Mouse (Mus musculus) midbrain, postnatal 0 days (tissue): ENCODE results near the gene Mthfr. TPM values are rescaled to one million over a fixed set of nuclear protein-coding genes. Genes with fewer than 3 reads are reported as not detected.

Experiments used
- ATAC-seq: fragments of 200-750 bp; cut with Nextera tagmentation; 2 replicates; pipeline ENCODE4 v1.8.0; 2017; ENCODE audit warnings: moderate number of reproducible peaks, mild to moderate bottlenecking, moderate TSS enrichment, moderate library complexity; ENCODE audit not compliant: low FRiP score
- DNase-seq: peaks from one replicate; pipeline ENCODE4 v3.0.0-alpha.2; 2015; ENCODE audit warnings: low spot score
- H3K27ac ChIP-seq: fragments of 300-500 bp; sonication (generic); 2 replicates; pipeline ENCODE4 v1.5.1; 2014; ENCODE audit warnings: low read depth, mild to moderate bottlenecking, low read length, mixed read lengths
- H3K27me3 ChIP-seq: fragments of 300-500 bp; sonication (generic); 2 replicates; pipeline ENCODE4 v1.6.1; 2014; ENCODE audit warnings: low read length, control low read depth, mixed read lengths; ENCODE audit not compliant: insufficient read depth
- H3K36me3 ChIP-seq: fragments of 300-500 bp; sonication (generic); 2 replicates; pipeline ENCODE4 v1.6.1; 2014; ENCODE audit warnings: low read length, control low read depth, mixed read lengths; ENCODE audit not compliant: insufficient read depth
- H3K4me1 ChIP-seq: fragments of 300-500 bp; sonication (generic); 2 replicates; pipeline ENCODE4 v1.6.1; 2014; ENCODE audit warnings: mild to moderate bottlenecking, control low read depth, antibody characterized with exemption, low read length, mixed read lengths; ENCODE audit not compliant: insufficient read depth
- H3K4me2 ChIP-seq: fragments of 300-500 bp; sonication (generic); 2 replicates; pipeline ENCODE4 v1.6.1; 2014; ENCODE audit warnings: low read depth, mild to moderate bottlenecking, low read length, mixed read lengths; ENCODE audit not compliant: poor library complexity, severe bottlenecking
- H3K4me3 ChIP-seq: fragments of 300-500 bp; sonication (generic); 2 replicates; pipeline ENCODE4 v1.5.1; 2014; ENCODE audit warnings: low read depth, mild to moderate bottlenecking, low read length, moderate library complexity
- H3K9ac ChIP-seq: fragments of 300-500 bp; sonication (generic); replicated peaks from 2 replicates; pipeline ENCODE4 v1.6.1; 2014; ENCODE audit warnings: mild to moderate bottlenecking, low read length, moderate library complexity, mixed read lengths; ENCODE audit not compliant: poor library complexity, severe bottlenecking
- H3K9me3 ChIP-seq: fragments of 300-500 bp; sonication (generic); 2 replicates; pipeline ENCODE4 v1.6.1; 2016; ENCODE audit warnings: low read length, control low read depth
- CTCF ChIP-seq: IDR thresholded peaks from 2 replicates; pipeline ENCODE4 v1.5.1; 2016; ENCODE audit warnings: antibody characterized with exemption, mild to moderate bottlenecking
- WGBS: fragments of 180-500 bp; shearing (Covaris S2); extraction: QIAGEN DNeasy Blood & Tissue Kit; methylation state at CpG from one replicate; pipeline ENCODE4 v1.1.7; 2014; 5-methylcytosine and 5-hydroxymethylcytosine counted together
- polyA plus RNA-seq: library from polyadenylated mRNA; unstranded; fragments of >200 nt; fragmentation: Nextera tagmentation; extraction: Ambion mirVana; gene quantifications from 2 replicates; pipeline ENCODE4 v1.2.1, GENCODE M21; 2015
- total RNA-seq: library from RNA; depleted of rRNA; stranded (reverse); fragments of >200 nt; gene quantifications from 2 replicates; pipeline ENCODE4 v1.2.3, GENCODE M21; 2014

Gene Mthfr
- total and polyA plus RNA-seq, 2 experiments from 2014 or later: 10.1 to 51.1 TPM

- Histone ChIP-seq H3K9ac (no peak overlapping the region), H3K27me3 (no peaks in the 10 kb centered on the region), H3K4me1 (no peaks in the 10 kb centered on the region), H3K9me3 (no peaks in the 10 kb centered on the region), H3K4me2 (no peak overlapping the region), H3K4me3 (no peak overlapping the region), H3K27ac (no peak overlapping the region), H3K36me3 (peaks cover 61% of the 10 kb centered on the region)
- TF ChIP-seq CTCF: no peak
- DNase-seq (no peak), ATAC-seq (no peak)
- 92% methylated on average over 4 of the region's 4 CpGs for WGBS
Observed at GRCm38 (mm10) chr4:148056801-148057200, 17.9 kb downstream of the Mthfr start.

DNA sequence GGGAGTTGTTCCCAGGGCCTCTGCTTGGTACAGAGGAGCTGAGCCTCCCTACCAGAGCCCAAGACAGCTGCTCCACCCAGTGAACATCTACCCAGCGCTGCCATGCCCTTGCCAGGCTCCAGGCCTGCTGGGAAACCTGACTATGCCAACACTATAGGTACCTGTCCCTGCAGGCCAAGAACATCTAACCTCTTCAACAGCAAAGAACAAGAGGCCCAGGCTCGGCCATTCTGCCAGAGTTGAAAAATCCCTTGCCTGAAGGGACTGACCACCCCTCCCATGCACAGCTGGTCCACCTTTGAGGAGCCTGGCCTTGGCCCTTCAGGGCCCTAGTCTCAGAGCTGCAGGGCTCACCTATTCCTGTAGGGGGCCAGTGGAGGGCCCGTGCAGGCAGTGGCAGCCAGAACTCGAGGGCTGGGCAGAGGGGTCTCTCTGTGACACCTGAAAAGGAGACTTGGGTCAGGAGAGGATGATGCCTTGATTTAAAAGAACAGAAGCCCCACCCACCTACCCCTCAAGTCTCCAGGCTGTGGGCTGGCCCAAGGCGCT, 18.9 kb downstream of the Mthfr start:
- no peaks in the 10 kb centered on the region for H3K27me3 ChIP-seq
- H3K36me3 ChIP-seq: peaks cover 52% of the 10 kb centered on the region
- H3K4me2 ChIP-seq: no peak overlapping the region
- no peak overlapping the region for H3K4me3 ChIP-seq
- ATAC-seq (no peak), DNase-seq (no peak)
- H3K9me3 ChIP-seq: no peaks in the 10 kb centered on the region
- no peak overlapping the region for H3K27ac ChIP-seq
- 71% methylated on average over 5 of the region's 5 CpGs for WGBS
- peak; percentile 25; the same call in 1 of the 2 replicates for TF ChIP-seq CTCF
- no peaks in the 10 kb centered on the region for H3K4me1 ChIP-seq
- no peak overlapping the region for H3K9ac ChIP-seq

DNA sequence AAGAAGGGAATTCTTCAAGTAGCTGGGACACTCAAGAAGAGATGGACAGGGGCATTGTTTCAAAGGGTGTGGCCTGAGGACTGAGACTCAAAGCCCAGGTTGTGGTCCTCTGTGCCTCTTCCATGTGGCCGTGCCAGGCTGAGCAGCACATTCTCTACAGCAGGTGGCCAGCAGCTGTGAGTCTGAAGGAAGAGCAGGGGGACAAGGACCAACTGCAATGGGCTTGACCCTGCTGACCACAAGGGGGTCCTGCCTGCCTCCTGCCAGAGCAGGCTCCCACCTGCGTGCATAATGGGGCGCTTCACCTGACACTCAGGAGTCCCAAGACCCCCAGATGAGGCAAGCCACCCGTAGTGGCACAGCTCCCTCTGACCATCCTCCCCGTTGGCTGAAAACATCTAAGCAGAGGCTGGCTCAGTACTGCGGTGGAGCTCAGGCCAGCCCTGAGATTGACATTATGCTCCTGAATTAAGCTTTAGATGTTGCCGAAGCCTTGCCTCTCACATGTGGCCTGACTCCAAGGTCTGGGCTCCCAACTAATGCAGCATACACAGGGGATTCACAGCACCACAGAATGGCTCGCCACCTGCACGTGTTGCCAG, 19.4 kb downstream of the Mthfr start:
- DNase-seq: no peak
- ATAC-seq: no peak
- WGBS: 88% methylated on average over 9 of the region's 9 CpGs
- Histone ChIP-seq H3K27ac (no peak overlapping the region), H3K27me3 (no peaks in the 10 kb centered on the region), H3K4me2 (no peak overlapping the region), H3K4me3 (no peak overlapping the region), H3K36me3 (peaks cover 46% of the 10 kb centered on the region), H3K9ac (no peak overlapping the region), H3K9me3 (no peaks in the 10 kb centered on the region), H3K4me1 (no peaks in the 10 kb centered on the region)
- TF ChIP-seq CTCF: no peak

DNA sequence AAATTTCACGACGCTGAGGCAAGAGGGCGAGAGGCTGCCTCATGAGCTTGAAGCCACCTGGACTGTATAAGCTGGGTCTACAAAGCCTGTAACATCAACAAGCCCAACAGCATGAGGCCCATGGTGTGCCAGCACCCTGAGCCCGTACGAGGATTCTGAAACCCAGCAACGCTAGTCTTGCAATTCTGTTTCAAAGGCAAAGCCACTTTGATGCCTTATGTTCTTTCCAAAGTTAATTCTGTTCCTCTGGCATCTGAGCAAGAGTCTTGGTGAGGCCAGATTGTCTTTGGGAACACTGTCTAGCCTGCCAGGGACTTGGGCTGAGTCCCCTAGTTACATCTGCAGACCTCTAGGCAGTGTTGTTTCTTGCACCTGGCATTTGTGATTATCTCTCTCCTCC, 20.1 kb downstream of the Mthfr start:
- Histone ChIP-seq H3K4me2 (no peak overlapping the region), H3K9me3 (no peaks in the 10 kb centered on the region), H3K9ac (no peak overlapping the region), H3K4me1 (no peaks in the 10 kb centered on the region), H3K36me3 (peaks cover 40% of the 10 kb centered on the region), H3K27me3 (no peaks in the 10 kb centered on the region), H3K4me3 (no peak overlapping the region), H3K27ac (no peak overlapping the region)
- DNase-seq (no peak), ATAC-seq (no peak)
- WGBS: 84% methylated on average over 6 of the region's 6 CpGs
- TF ChIP-seq CTCF: no peak

GRCm38 (mm10) chr4:148060120-148061085, 21.5 kb downstream of the Mthfr start:
- Histone ChIP-seq H3K9me3 (no peaks in the 10 kb centered on the region), H3K4me3 (no peak overlapping the region), H3K9ac (no peak overlapping the region), H3K27ac (no peak overlapping the region), H3K4me2 (no peak overlapping the region), H3K4me1 (no peaks in the 10 kb centered on the region), H3K27me3 (no peaks in the 10 kb centered on the region), H3K36me3 (peaks cover 29% of the 10 kb centered on the region)
- DNase-seq: peak; percentile 36
- no peak for ATAC-seq
- WGBS: 48% methylated on average over 13 of the region's 13 CpGs
- peak; percentile 66 for TF ChIP-seq CTCF

DNA sequence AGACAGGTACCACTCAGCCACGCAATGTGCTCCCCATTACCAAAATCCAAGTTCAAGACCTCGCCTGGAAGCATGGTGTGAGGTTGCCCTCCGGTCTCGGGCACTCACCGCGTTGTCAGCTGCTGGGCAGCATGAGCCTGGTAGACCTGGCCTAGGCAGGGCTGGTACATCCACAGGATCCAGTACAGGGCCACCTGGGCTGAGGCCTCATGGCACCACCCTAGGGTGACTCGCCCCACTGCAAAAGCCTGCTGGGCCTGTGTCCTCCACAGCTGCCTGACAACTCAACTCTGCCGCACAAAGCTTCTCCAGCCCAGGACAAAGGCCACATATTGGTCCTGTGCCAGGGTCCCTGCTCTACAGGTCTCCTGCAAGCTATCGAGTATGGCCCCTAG, 22.2 kb downstream of the Mthfr start:
- WGBS: 87% methylated on average over 9 of the region's 9 CpGs
- H3K4me1 ChIP-seq: no peaks in the 10 kb centered on the region
- TF ChIP-seq CTCF: no peak

More for the DNA sequence above, 22.2 kb downstream of the Mthfr start:
- no peak for ATAC-seq
- no peaks in the 10 kb centered on the region for H3K27me3 ChIP-seq
- H3K4me2 ChIP-seq: no peak overlapping the region
- H3K36me3 ChIP-seq: peaks cover 23% of the 10 kb centered on the region
- no peak overlapping the region for H3K4me3 ChIP-seq
- no peak overlapping the region for H3K27ac ChIP-seq
- H3K9me3 ChIP-seq: no peaks in the 10 kb centered on the region
- DNase-seq: no peak
- no peak overlapping the region for H3K9ac ChIP-seq
